In genomic region chr2:97586322-97586721, GRCm38 (mm10) we compare ENCODE assay signal across 11 mouse cellular contexts.
"Had no signal": no experiment of that assay in that cellular context is flagged by ENCODE, and none has a peak within 500 bp of the region (broad histone marks: within the 10 kb centered on the region; RNA-seq: fewer than 3 reads in every experiment).

No protein-coding gene starts in this region.

- DNase-seq: right cerebral cortex, adult 18-20 months; right cerebral cortex, postnatal 14 days; right cerebral cortex, postnatal 25 days; right cerebral cortex, postnatal 4 days; spleen, adult 18-20 months; thymus, adult 18-20 months; thymus, adult 2 months; thymus, postnatal 14 days; thymus, postnatal 25 days; thymus, postnatal 36 days; thymus, postnatal 4 days had no signal
